Mouse (Mus musculus) E14TG2a.4 (cell line): ENCODE data around the gene Iba57.

ENCODE experiments used
- CTCF ChIP-seq: conservative IDR thresholded peaks from 2 replicates; pipeline ENCODE4 v1.5.1; 2014; ENCODE audit warnings: low read length
- POU5F1 ChIP-seq: IDR thresholded peaks from 2 replicates; pipeline ENCODE4 v1.6.1; 2014; ENCODE audit warnings: low read length, borderline replicate concordance

GRCm38 (mm10) chr11:59208153-59208831, 44.8 kb upstream of the Iba57 start, which contains the start of gene 2310033P09Rik:
- no peak for TF ChIP-seq CTCF
- no peak for TF ChIP-seq POU5F1
